Mouse (Mus musculus) G1E-ER4 (cell line): Measurements from ENCODE around the gene Galnt4. TPM values are rescaled to one million over a fixed set of nuclear protein-coding genes. Genes with fewer than 3 reads are reported as not detected.

Experiments
- GATA1 ChIP-seq: IDR thresholded peaks from one replicate; pipeline ENCODE4 v1.8.0; 2012; ENCODE audit warnings: low read length, inconsistent platforms
- polyA plus RNA-seq: library from polyadenylated mRNA; stranded (reverse); fragments of >175 nt; gene quantifications from 2 replicates; pipeline ENCODE4 v1.2.3, GENCODE M21; 2012

Galnt4 gene
- polyA plus RNA-seq, 1 experiment: 0.77 TPM

GRCm38 (mm10) chr10:99106311-99106702 lies 1.7 kb upstream of the Galnt4 start:
- TF ChIP-seq GATA1: no peak

- TF ChIP-seq GATA1: no peak
These were observed 992 bp upstream of the Galnt4 start, which contains the start of gene Poc1b for GRCm38 (mm10) chr10:99106703-99107631. Gene Poc1b, plus strand, starts transcription at chr10:99107036.

GRCm38 (mm10) chr10:99108431-99108982 lies 548 bp downstream of the Galnt4 start:
- no peak for TF ChIP-seq GATA1

- TF ChIP-seq GATA1: no peak
These were observed 5.6 kb downstream of the Galnt4 start for GRCm38 (mm10) chr10:99113533-99113932.

GRCm38 (mm10) chr10:99114295-99114694 lies 6.3 kb downstream of the Galnt4 start:
- TF ChIP-seq GATA1: no peak

- TF ChIP-seq GATA1: no peak
These were observed 7.7 kb downstream of the Galnt4 start for GRCm38 (mm10) chr10:99115471-99116236.

GRCm38 (mm10) chr10:99116237-99116632 lies 8.3 kb downstream of the Galnt4 start:
- no peak for TF ChIP-seq GATA1

- no peak for TF ChIP-seq GATA1
These were observed 9.0 kb downstream of the Galnt4 start for GRCm38 (mm10) chr10:99116650-99117615.

- TF ChIP-seq GATA1: no peak
These were observed 9.9 kb downstream of the Galnt4 start for GRCm38 (mm10) chr10:99117876-99118275.

- TF ChIP-seq GATA1: no peak
These were observed 10.7 kb downstream of the Galnt4 start for GRCm38 (mm10) chr10:99118697-99119096.

GRCm38 (mm10) chr10:99119471-99119870 lies 11.5 kb downstream of the Galnt4 start:
- TF ChIP-seq GATA1: no peak

GRCm38 (mm10) chr10:99126225-99126624 lies 18.3 kb downstream of the Galnt4 start, which contains the start of gene Phxr2:
Gene Phxr2, minus strand, starts transcription at chr10:99126325.
- no peak for TF ChIP-seq GATA1

GRCm38 (mm10) chr10:99126954-99127353 lies 19.0 kb downstream of the Galnt4 start:
- TF ChIP-seq GATA1: no peak

GRCm38 (mm10) chr10:99127691-99128261 lies 19.8 kb downstream of the Galnt4 start:
- no peak for TF ChIP-seq GATA1
